Mouse (Mus musculus): ENCODE measurements around the gene Epha3.

GRCm38 (mm10) chr16:63872313-63872712 lies 8.3 kb upstream of the Epha3 start:
- TF ChIP-seq CHD2 (IDR thresholded peaks at IDR 0.05; ENCODE audit: low read depth, low read length): no peak
- TF ChIP-seq HCFC1 (IDR thresholded peaks at IDR 0.05; ENCODE audit: borderline replicate concordance, insufficient read depth, low read length): no peak
- no peak for TF ChIP-seq ZNF384 (IDR thresholded peaks at IDR 0.05; ENCODE audit: low read depth, low read length)

Measured in ES-E14 (cell line).